Comparison of ENCODE assay signal across 18 mouse cellular contexts in genomic region chr4:76024502-76024821, GRCm38 (mm10).
DNase-seq lines count a peak whose midpoint lies in the region; ATAC-seq and TF ChIP-seq lines count a peak whose summit lies in the region.
"Had no signal": no experiment of that assay in that cellular context is flagged by ENCODE, and none has a peak within 500 bp of the region (broad histone marks: within the 10 kb centered on the region; RNA-seq: fewer than 3 reads in every experiment).

No protein-coding gene starts in this region.

- H3K27ac ChIP-seq in forebrain, postnatal 0 days (ENCODE audit: low read depth, low read length), result no peak overlapping the region
- no peak overlapping the region for H3K27ac ChIP-seq in forebrain, embryonic 10.5 days
- H3K27ac ChIP-seq: intestine, embryonic 15.5 days; layer of hippocampus, adult 2 months; midbrain, embryonic 15.5 days; neural tube, embryonic 12.5 days; stomach, postnatal 0 days had no signal

- ATAC-seq in forebrain, postnatal 0 days, result 0 out of 2 replicates have a peak, but pooled peaks have one; percentile 3
- ATAC-seq: hindbrain, embryonic 16.5 days; intestine, embryonic 15.5 days; midbrain, embryonic 15.5 days had no signal

- H3K4me3 ChIP-seq in forebrain, postnatal 0 days (ENCODE audit: low read depth, low read length), result no peak overlapping the region
- no peak overlapping the region for H3K4me3 ChIP-seq in forebrain, embryonic 10.5 days
- H3K4me3 ChIP-seq: intestine, embryonic 15.5 days; layer of hippocampus, adult 2 months; midbrain, embryonic 15.5 days; neural tube, embryonic 12.5 days had no signal

- DNase-seq in forebrain, postnatal 0 days, result no peak
- DNase-seq in forebrain, embryonic 10.5 days (ENCODE audit: extremely low spot score, low spot score), result no peak
- DNase-seq in testis, postnatal 14 days (ENCODE audit: low spot score), result peak; percentile 39
- no peak for DNase-seq in testis, postnatal 10 days (ENCODE audit: low spot score)
- peak; percentile 46 for DNase-seq in brain, embryonic 14.5 days (ENCODE audit: low read depth)
- DNase-seq in layer of hippocampus, postnatal 10 days (ENCODE audit: low spot score in 2 of 2), result no peak
- DNase-seq in layer of hippocampus, adult 18-20 months (ENCODE audit: low spot score in 2 of 2), result no peak
- DNase-seq: cerebellum, adult 9-10 months; kidney, adult 8-10 months; kidney, postnatal 14 days; layer of hippocampus, postnatal 36 days had no signal

- H3K9me3 ChIP-seq in forebrain, postnatal 0 days (ENCODE audit: low read length), result no peaks in the 10 kb centered on the region
- H3K9me3 ChIP-seq in forebrain, embryonic 10.5 days, result no peaks in the 10 kb centered on the region
- H3K9me3 ChIP-seq: intestine, embryonic 15.5 days; midbrain, embryonic 15.5 days; neural tube, embryonic 12.5 days had no signal

- TF ChIP-seq POLR2A in brain, embryonic 14.5 days (IDR thresholded peaks at IDR 0.05; ENCODE audit: borderline replicate concordance, extremely low read depth, insufficient read depth, insufficient read length, poor library complexity, severe bottlenecking), result no peak

- no peak overlapping the region for H3K4me2 ChIP-seq in forebrain, postnatal 0 days (ENCODE audit: low read depth)
- H3K4me2 ChIP-seq: heart, embryonic 11.5 days; intestine, embryonic 15.5 days; midbrain, embryonic 15.5 days; neural tube, embryonic 12.5 days had no signal

- TF ChIP-seq CTCF in forebrain, postnatal 0 days (IDR thresholded peaks at IDR 0.05; ENCODE audit: low read depth), result no peak
- no peak for TF ChIP-seq CTCF in brain, embryonic 14.5 days (IDR thresholded peaks at IDR 0.05; ENCODE audit: borderline replicate concordance, extremely low read depth, insufficient read depth, insufficient read length)

- no peaks in the 10 kb centered on the region for H3K36me3 ChIP-seq in forebrain, postnatal 0 days (ENCODE audit: insufficient read depth)
- no peaks in the 10 kb centered on the region for H3K36me3 ChIP-seq in forebrain, embryonic 10.5 days (replicated peaks)
- H3K36me3 ChIP-seq: intestine, embryonic 15.5 days; midbrain, embryonic 15.5 days; neural tube, embryonic 12.5 days had no signal

- H3K27me3 ChIP-seq in forebrain, postnatal 0 days (ENCODE audit: insufficient read depth, low read length), result no peaks in the 10 kb centered on the region
- H3K27me3 ChIP-seq in forebrain, embryonic 10.5 days (ENCODE audit: poor library complexity, severe bottlenecking), result no peaks in the 10 kb centered on the region
- H3K27me3 ChIP-seq: intestine, embryonic 15.5 days; midbrain, embryonic 15.5 days; neural tube, embryonic 12.5 days had no signal

- 42% methylated on average over 3 of the region's 3 CpGs for WGBS in forebrain, postnatal 0 days
- 89% methylated on average over 3 of the region's 3 CpGs for WGBS in forebrain, embryonic 10.5 days

- H3K4me1 ChIP-seq in forebrain, postnatal 0 days (ENCODE audit: insufficient read depth), result no peaks in the 10 kb centered on the region
- H3K4me1 ChIP-seq in forebrain, embryonic 10.5 days, result peaks cover 13% of the 10 kb centered on the region
- H3K4me1 ChIP-seq: intestine, embryonic 15.5 days had no signal

- no peak overlapping the region for H3K9ac ChIP-seq in forebrain, postnatal 0 days
- H3K9ac ChIP-seq: intestine, embryonic 15.5 days; midbrain, embryonic 15.5 days; neural tube, embryonic 12.5 days had no signal

Comparison
In these comparisons a context has a peak if more than half of its experiments do, and no peak if none do; other contexts are left out.
1. DNase-seq: peak in testis, postnatal 14 days (single experiment) and brain, embryonic 14.5 days (single experiment); none in forebrain, postnatal 0 days (single experiment), forebrain, embryonic 10.5 days (single experiment), testis, postnatal 10 days (single experiment), layer of hippocampus, postnatal 10 days (0 of 2) and layer of hippocampus, adult 18-20 months (0 of 2).